Mouse (Mus musculus) embryo, embryonic 11.5 days (tissue): ENCODE measurements at regions not wholly inside any gene's neighbourhood (a gene's known extent, or its start where the extent isn't known, plus 50 kb on each side); places are given as distances from the start of the nearest gene placed in this dataset.

Source experiments
- DNase-seq: peaks from one replicate; pipeline ENCODE4 v3.0.0-alpha.2; 2012; ENCODE audit warnings: low read depth, low spot score

GRCm38 (mm10) chr4:9132982-9133625, 894.3 kb upstream of the Car8 start:
- no peak for DNase-seq

DNA sequence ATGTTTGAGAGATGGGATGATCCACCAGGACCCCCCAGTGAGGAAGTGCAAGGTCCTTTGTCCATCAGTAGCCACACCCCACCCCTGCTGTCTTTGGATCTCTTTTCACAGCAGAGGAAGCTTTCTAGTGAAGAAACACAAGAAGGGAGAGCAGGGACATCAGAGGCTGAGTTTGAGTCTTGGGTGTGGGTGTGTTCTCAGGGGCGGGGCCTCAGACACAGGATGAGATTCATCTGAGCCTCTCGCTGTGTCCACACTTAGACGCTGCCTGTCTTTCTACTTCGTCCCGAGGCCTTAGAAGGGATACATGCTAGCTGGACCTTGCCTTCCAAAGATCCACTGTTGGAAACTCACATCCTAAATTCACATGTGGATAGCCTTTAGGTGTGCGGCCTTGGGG, 893.5 kb upstream of the Car8 start:
- no peak for DNase-seq

DNA sequence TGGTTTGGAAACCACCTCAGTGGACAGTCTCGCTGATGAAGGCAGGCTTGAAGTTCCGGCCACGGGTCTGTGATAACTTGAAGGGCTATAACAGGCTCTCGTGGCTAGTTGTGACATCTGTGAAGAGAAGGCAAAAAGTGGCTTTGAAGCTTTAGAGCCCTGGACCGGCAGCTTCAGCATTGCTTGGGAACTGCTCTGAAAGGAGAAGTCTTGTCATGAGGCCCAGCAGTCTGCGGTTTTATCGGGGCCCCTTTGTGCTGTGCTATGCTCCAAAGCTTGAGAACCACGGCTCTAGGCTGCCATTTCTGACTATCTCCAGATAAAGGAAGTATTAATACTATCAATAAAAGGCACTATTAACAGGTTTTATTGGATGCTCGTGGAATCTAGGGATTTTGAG, 892.8 kb upstream of the Car8 start:
- no peak for DNase-seq

DNA sequence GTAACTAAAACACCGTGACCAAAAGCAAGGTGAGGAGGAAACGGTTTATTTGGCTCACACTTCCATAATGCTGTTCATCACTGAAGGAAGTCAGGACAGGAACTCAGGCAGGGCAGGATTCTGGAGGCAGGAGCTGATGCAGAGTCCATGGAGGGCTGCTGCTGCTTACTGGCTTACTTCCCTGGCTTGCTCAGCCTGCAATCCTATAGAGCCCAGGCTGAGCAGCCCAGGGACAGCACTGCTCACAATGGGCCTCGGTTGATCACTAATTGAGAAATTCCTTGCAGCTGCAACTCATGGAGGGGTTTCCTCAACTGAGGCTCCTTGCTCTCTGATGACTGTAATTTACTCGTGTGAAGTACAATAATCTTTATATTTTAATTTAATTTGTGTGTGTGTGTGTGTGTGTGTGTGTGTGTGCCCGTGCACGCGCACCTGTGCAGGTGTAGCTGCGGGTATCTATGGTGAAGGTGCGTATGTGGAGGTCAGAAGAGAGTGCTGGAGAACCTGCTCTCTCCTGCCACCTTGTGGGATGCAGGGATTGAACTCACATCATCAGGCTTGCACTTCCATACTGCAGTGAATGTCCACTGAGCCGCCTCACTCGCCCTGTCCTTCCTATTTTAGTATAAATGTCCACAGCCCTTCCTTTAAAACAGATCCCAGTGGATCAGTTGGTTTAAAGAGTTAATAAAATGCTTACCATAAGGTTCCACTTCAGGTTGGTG, 886.6 kb upstream of the Car8 start:
- no peak for DNase-seq

DNA sequence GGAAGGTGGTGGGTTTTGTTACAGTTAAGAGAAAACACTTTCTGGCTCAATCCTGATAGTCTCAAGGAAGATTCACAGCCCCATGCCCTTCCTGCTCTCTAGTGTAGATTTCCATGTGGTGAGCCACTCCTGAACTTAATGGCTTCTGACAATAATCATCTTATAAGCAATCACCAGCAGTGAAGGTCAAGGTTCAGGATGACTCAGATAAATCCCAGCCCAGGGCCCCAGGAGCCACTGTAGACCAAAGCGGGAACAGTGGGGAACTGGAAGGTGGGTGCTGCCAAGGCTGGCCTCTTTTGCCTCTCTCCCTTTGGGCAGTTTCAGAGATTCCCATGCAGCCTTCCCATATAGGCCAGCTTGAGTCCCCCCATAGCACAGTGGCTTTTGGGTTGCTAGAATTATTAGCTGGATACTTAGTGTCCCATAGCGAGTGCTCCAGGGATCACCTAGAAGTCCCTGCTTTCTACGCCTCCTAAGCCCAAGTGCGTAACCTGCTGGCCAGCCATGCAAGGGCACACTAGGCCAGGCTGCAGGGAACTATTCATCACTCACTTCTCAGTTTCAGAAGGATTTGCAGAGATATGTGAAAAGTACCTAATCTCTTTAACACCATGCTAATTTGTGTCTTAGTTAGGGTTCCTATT, 885.9 kb upstream of the Car8 start:
- DNase-seq = no peak

GRCm38 (mm10) chr4:9124109-9124508, 885.3 kb upstream of the Car8 start:
- DNase-seq = no peak

- DNase-seq = no peak
These were observed 884.7 kb upstream of the Car8 start for GRCm38 (mm10) chr4:9123396-9124031.

DNA sequence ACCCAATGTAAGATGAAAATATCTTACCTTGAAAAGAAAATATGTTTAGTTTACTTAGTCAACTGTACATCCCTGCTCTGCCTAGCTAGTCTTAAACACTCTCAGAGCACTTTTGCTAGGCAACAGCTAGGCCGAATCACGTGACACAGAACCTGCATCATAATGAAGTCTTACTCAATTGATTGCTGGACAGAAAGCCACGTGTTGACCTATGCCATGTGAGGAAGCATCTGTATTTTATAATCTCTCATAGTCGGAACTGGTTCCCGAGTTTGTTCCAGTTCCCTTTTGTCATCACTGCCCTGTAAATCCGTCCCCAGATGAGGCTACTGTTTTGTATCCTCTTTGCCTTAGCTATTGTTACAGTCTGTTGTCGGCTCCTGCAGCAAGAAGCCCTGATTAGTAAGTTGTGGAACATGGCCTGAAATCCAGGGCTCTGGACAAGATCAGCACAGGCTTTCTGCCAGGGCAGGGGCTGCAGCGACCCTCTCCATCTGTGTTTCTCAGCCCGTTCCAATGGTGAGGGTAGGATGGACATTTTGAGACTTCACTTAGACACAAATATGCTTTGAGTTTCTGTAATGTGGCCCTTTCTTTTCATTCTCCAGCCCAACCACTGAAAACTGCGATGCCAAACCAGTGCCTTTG, 883.9 kb upstream of the Car8 start:
- no peak for DNase-seq

- DNase-seq = no peak
These were observed 878.3 kb upstream of the Car8 start for GRCm38 (mm10) chr4:9116955-9117647.

DNA sequence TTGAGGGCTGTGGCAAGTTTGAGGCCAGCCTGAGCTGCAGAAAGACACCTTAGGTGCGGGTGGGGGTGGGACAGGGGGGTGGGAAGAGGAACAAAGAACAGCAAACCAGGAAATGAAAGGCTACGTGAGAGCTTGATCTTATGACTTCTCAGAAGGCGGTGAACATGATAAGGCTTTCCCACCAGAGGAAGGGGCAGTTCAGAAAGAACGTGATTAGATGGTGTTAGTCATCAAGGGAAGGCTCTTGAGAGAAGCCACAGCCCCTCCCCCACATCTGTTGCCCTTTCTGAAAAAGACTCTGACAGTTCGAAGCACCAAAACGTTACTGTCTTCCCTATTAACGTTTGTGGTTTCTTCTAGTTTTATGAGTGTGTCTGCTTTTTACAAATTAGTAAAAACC, 877.0 kb upstream of the Car8 start:
- DNase-seq = no peak

DNA sequence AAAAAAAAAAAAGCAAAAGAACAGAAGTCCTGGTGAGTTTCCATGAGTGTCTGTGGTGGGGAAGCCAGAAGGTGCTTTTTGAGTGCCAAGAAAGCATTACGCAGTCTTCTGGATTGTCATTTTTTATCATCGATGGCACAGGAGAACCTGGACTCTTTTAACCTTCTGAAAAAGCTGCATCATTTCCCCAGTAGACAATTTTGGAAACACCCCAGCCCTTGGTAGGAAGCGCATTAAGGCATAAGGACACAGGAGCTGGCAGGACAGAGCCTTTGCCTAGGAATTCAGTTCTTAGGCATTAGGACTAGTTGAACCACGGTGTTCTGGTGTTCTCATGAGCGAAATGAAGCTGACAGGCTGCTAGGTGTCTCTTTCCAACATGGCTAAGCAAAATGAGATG, 875.1 kb upstream of the Car8 start:
- no peak for DNase-seq

DNA sequence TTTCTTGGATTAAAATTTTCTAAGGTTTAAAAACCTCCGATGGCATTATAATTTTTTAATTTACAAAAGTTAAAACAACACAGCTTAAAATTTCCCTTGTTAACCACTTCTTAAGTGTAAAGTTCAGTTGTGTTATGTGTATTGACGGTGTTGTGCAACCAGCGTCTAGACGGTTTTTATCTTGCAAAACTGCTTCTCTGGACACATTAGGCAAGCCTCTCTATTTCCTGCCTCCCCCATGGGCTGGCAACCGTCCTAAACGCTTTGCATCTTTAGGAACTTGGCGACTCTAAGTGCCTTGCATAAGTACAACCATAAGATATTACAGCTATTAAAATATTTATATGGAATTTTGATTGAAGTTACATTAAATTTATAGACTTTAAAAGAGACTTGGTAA, 871.5 kb upstream of the Car8 start:
- DNase-seq = no peak

- no peak for DNase-seq
These were observed 868.5 kb upstream of the Car8 start for GRCm38 (mm10) chr4:9107295-9107694.

GRCm38 (mm10) chr4:9106778-9107177, 867.9 kb upstream of the Car8 start:
- no peak for DNase-seq

- DNase-seq = no peak
These were observed 865.8 kb upstream of the Car8 start for GRCm38 (mm10) chr4:9104657-9105056.

GRCm38 (mm10) chr4:9103958-9104357, 865.1 kb upstream of the Car8 start:
- DNase-seq = no peak

DNA sequence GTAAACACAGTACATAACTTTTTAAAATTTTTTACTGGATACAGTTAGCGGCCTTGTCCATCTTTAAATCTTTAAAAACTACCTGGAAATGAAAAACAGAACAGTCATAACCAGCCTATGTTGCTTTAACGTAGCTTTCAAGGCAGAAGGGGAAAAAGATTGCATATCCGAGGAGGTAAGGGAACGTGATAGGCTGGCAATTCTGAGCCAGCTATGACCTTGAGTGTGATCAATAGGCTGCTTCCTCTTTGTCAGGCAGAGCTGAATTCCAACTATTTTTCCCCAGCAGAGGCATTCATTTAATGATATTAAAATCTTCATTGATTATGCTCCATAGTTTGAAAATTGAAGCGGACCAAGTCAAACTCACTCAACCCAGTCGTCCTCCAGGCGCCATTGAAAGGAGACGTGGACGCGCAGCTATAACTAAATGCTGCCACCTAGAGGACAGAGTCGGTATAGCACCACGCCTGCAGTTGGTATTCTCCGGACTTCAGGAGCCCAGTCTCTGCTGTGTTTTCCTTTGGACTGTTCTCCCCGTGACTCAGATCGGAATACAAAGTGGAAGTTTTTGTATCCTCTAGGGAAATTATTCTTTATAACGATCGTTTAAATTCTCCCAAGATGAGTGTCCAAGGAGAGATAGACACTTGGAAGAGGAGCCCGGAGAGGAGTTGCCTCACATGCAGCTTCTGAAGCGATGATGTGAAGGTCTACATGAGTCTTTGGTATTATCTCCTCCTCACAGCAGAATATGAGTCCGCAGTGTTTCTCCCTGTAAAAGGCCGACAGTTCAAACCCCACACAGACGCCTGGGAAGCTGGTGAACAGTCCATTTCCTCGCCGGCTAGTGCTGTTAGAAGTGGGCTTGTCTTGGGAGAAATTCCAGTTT, 858.2 kb upstream of the Car8 start:
- peak; percentile 75 for DNase-seq

- DNase-seq = no peak
These were observed 857.4 kb upstream of the Car8 start for GRCm38 (mm10) chr4:9096274-9096673.

DNA sequence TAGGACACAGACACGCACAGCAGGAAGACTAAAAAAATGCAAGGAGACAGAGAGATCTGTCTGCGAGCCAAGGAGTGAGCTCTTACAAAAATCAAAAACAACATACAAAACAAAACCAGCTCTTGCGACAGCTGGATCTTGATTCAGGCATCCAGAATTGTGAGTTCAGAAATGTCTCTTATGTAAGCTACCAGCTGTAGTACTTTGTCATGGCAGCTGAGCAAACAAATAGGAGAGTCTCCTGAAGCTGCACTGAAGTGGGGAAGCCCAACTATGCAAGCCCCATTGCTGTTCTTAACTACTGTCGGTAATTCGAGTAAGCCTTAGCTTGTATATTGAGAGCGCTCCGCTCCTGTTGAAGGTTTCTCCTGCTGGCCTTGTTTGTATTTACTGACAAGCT, 856.8 kb upstream of the Car8 start:
- no peak for DNase-seq

- DNase-seq = no peak
These were observed 855.7 kb upstream of the Car8 start for GRCm38 (mm10) chr4:9094522-9094921.
